In the genomic region with DNA sequence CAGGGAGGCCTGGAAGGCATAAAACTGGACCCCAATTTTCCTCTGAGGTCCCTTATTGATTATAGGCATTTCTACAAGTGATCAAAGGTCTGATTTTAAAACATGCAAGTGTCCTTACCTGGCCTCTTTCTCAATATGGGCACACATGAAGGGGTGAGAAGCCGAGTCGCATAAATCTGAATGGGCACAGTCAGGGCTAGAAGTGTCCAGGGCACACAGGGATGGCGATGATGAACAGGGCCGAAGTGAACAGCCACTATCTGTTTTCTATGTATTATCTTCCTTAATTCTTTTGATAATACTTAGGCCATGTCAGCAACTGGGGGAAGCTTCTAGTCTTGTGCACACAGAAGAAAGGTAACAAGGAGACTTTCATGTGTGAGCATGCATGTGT, we compare ENCODE assay signal across 8 mouse cellular contexts. TPM values are rescaled to one million over a fixed set of nuclear protein-coding genes. Genes with fewer than 3 reads are reported as not detected.
A peak's percentile ranks its signal among the peaks of the same experiment; 100 is the strongest.
DNase-seq lines count a peak whose midpoint lies in the region; ATAC-seq and TF ChIP-seq lines count a peak whose summit lies in the region.

No protein-coding gene starts in this region.

- no peak for DNase-seq in kidney, postnatal 36 days
- no peak for DNase-seq in forebrain, embryonic 11.5 days (ENCODE audit: low spot score)
- no peak for DNase-seq in adrenal gland, adult 18-20 months (ENCODE audit: low spot score in 2 of 2)
- no peak for DNase-seq in heart, postnatal 4 days
- no peak for DNase-seq in frontal cortex, postnatal 10 days (ENCODE audit: low spot score in 2 of 2)

- H3K9me3 ChIP-seq in kidney, embryonic 15.5 days (replicated peaks): no peaks in the 10 kb centered on the region
- H3K9me3 ChIP-seq in forebrain, embryonic 11.5 days (ENCODE audit: control insufficient read depth, low read length): no peaks in the 10 kb centered on the region
- H3K9me3 ChIP-seq in intestine, embryonic 15.5 days: no peaks in the 10 kb centered on the region

- whole genome bisulfite sequencing in kidney, embryonic 15.5 days: 93% methylated on average over 4 of the region's 4 CpGs
- 84% methylated on average over 4 of the region's 4 CpGs for WGBS in forebrain, embryonic 11.5 days
- WGBS in intestine, embryonic 15.5 days: 90% methylated on average over 4 of the region's 4 CpGs

- no peaks in the 10 kb centered on the region for H3K36me3 ChIP-seq in kidney, embryonic 15.5 days
- H3K36me3 ChIP-seq in forebrain, embryonic 11.5 days (ENCODE audit: control insufficient read depth, insufficient read depth, low read length): no peaks in the 10 kb centered on the region
- H3K36me3 ChIP-seq in intestine, embryonic 15.5 days: no peaks in the 10 kb centered on the region
- no peaks in the 10 kb centered on the region for H3K36me3 ChIP-seq in myocyte (ENCODE audit: control insufficient read depth, insufficient read depth)

- no peaks in the 10 kb centered on the region for H3K79me2 ChIP-seq in myocyte (ENCODE audit: control insufficient read depth, insufficient read depth)

- H3K9ac ChIP-seq in kidney, embryonic 15.5 days: no peak overlapping the region
- no peak overlapping the region for H3K9ac ChIP-seq in forebrain, embryonic 11.5 days (ENCODE audit: low read length)
- H3K9ac ChIP-seq in intestine, embryonic 15.5 days: no peak overlapping the region

- H3K27ac ChIP-seq in kidney, embryonic 15.5 days: no peak overlapping the region
- H3K27ac ChIP-seq in forebrain, embryonic 11.5 days (ENCODE audit: low read depth, low read length): no peak overlapping the region
- peak overlapping the region; percentile 40; the same call in 1 of the 2 replicates for H3K27ac ChIP-seq in intestine, embryonic 15.5 days

- no peak for TF ChIP-seq POLR2A in myocyte (IDR thresholded peaks at IDR 0.05; ENCODE audit: insufficient read length, low read depth)

- H3ac ChIP-seq in myocyte (ENCODE audit: control insufficient read depth, insufficient read length): no peak overlapping the region

- H3K4me1 ChIP-seq in kidney, embryonic 15.5 days: peaks cover 21% of the 10 kb centered on the region
- no peaks in the 10 kb centered on the region for H3K4me1 ChIP-seq in forebrain, embryonic 11.5 days (replicated peaks; ENCODE audit: control insufficient read depth, insufficient read depth, low read length)
- H3K4me1 ChIP-seq in intestine, embryonic 15.5 days (replicated peaks): 0 out of 2 replicates have a peak, but pooled peaks cover 5% of the 10 kb centered on the region

- no peak for ATAC-seq in kidney, embryonic 15.5 days (replicated peaks; ENCODE audit: low FRiP score)
- ATAC-seq in forebrain, embryonic 11.5 days (replicated peaks; ENCODE audit: low FRiP score): peak; percentile 49; the same call in 1 of the 2 replicates
- ATAC-seq in intestine, embryonic 15.5 days: no peak

- peak overlapping the region; percentile 24; the same call in 1 of the 2 replicates for H3K4me3 ChIP-seq in kidney, embryonic 15.5 days (replicated peaks)
- H3K4me3 ChIP-seq in forebrain, embryonic 11.5 days (ENCODE audit: low read depth, low read length): peak overlapping the region; percentile 8; the same call in 1 of the 2 replicates
- H3K4me3 ChIP-seq in intestine, embryonic 15.5 days (replicated peaks): 0 out of 2 replicates have a peak overlapping the region, but pooled peaks have one; percentile 26
- no peak overlapping the region for H3K4me3 ChIP-seq in myocyte

- H3K27me3 ChIP-seq in kidney, embryonic 15.5 days: no peaks in the 10 kb centered on the region
- H3K27me3 ChIP-seq in forebrain, embryonic 11.5 days (ENCODE audit: control insufficient read depth, insufficient read depth, low read length): no peaks in the 10 kb centered on the region
- no peaks in the 10 kb centered on the region for H3K27me3 ChIP-seq in intestine, embryonic 15.5 days (replicated peaks)
- H3K27me3 ChIP-seq in myocyte (ENCODE audit: control insufficient read depth, insufficient read depth, insufficient read length): peaks cover 5% of the 10 kb centered on the region

- H3K4me2 ChIP-seq in kidney, embryonic 15.5 days: peak overlapping the region; percentile 54
- peak overlapping the region; percentile 28 for H3K4me2 ChIP-seq in forebrain, embryonic 11.5 days (ENCODE audit: low read depth, low read length, severe bottlenecking)
- peak overlapping the region; percentile 50 for H3K4me2 ChIP-seq in intestine, embryonic 15.5 days (replicated peaks)
- peak overlapping the region; percentile 53 for H3K4me2 ChIP-seq in myocyte (ENCODE audit: low read depth)

TF ChIP-seq in myocyte, 11 proteins besides CTCF, POLR2A, EP300 and RAD21:
- TF ChIP-seq CEBPB (IDR thresholded peaks at IDR 0.05; ENCODE audit: insufficient read depth, poor library complexity, severe bottlenecking): no peak
- TF ChIP-seq TCF3 (IDR thresholded peaks at IDR 0.05; ENCODE audit: insufficient read length, low read depth): no peak
- no peak for TF ChIP-seq USF1 (IDR thresholded peaks at IDR 0.05; ENCODE audit: low read depth)
- no peak for TF ChIP-seq E2F4 (IDR thresholded peaks at IDR 0.05; ENCODE audit: insufficient read depth)
- TF ChIP-seq MAX (IDR thresholded peaks at IDR 0.05; ENCODE audit: low read depth): no peak
- TF ChIP-seq POLR2AphosphoS2 (IDR thresholded peaks at IDR 0.05; ENCODE audit: insufficient read length, low read depth): no peak
- TF ChIP-seq TCF12 (IDR thresholded peaks at IDR 0.05; ENCODE audit: insufficient read depth, poor library complexity, severe bottlenecking): no peak
- TF ChIP-seq REST (IDR thresholded peaks at IDR 0.05; ENCODE audit: insufficient read depth, insufficient read length): no peak

RNA-seq across cellular contexts. Expression of gene Ptch1, which starts 54.5 kb away (rescaled TPM):
- polyA plus RNA-seq in kidney, embryonic 15.5 days (2015; fragmentation: Nextera tagmentation; extraction: Ambion mirVana): 15.8 and 17.3 TPM in 2 replicates
- 25.1 and 26.0 TPM in 2 replicates for polyA plus RNA-seq in forebrain, embryonic 11.5 days (2014; fragmentation: Nextera tagmentation; extraction: Ambion mirVana)
- 30.5 and 34.1 TPM in 2 replicates for polyA plus RNA-seq in intestine, embryonic 15.5 days (2015; fragmentation: Nextera tagmentation; extraction: Ambion mirVana)
- polyA plus RNA-seq in myocyte (2012; fragmentation: generic; extraction: Trizol): 2.2 TPM
- total RNA-seq in adrenal gland, adult 18-20 months (2021): 10 to 100 TPM; 29.5 to 40.7 TPM
- 10 to 100 TPM; 23.7 to 25.5 TPM for total RNA-seq in heart, postnatal 4 days (2021)
